Mouse (Mus musculus): ENCODE data around the gene Nudcd2.
"Not testable (repeated sequence)": the region's sequence is repeated elsewhere in the genome, so short reads cannot be mapped to it uniquely, and the experiment has no call there.

Gene Nudcd2

GRCm38 (mm10) chr11:40733339-40734174, at the start of gene Nudcd2, which contains the start of gene Hmmr:
TSS of gene Nudcd2 (plus strand) at chr11:40733667.
TSS of gene Hmmr (minus strand) at chr11:40733422.
- peak; percentile 89 for DNase-seq (ENCODE audit: low spot score)

GRCm38 (mm10) chr11:40690444-40691127, 42.9 kb upstream of the Nudcd2 start:
- DNase-seq (ENCODE audit: low spot score), result no peak

DNA sequence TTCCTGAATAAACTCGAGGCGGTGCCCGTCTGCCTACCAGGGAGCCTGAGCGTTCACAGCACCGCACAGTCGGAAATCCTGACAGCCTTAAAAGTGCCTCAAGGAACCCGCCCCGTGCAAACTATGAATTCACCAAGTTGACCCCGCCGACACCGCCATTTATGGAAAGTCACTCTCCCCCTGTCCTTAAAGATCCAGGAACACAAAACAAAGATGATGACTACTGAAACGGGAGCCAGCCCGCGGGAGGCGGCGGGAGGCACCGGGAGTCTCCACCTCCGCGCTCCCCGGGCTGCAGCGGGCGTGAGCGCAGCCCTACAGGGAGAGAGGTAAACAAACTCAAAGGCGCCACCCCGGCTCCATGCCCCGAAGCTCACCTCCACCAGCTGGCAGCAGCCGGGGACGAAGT, 41.4 kb upstream of the Nudcd2 start:
- DNase-seq (ENCODE audit: low spot score), result no peak

DNA sequence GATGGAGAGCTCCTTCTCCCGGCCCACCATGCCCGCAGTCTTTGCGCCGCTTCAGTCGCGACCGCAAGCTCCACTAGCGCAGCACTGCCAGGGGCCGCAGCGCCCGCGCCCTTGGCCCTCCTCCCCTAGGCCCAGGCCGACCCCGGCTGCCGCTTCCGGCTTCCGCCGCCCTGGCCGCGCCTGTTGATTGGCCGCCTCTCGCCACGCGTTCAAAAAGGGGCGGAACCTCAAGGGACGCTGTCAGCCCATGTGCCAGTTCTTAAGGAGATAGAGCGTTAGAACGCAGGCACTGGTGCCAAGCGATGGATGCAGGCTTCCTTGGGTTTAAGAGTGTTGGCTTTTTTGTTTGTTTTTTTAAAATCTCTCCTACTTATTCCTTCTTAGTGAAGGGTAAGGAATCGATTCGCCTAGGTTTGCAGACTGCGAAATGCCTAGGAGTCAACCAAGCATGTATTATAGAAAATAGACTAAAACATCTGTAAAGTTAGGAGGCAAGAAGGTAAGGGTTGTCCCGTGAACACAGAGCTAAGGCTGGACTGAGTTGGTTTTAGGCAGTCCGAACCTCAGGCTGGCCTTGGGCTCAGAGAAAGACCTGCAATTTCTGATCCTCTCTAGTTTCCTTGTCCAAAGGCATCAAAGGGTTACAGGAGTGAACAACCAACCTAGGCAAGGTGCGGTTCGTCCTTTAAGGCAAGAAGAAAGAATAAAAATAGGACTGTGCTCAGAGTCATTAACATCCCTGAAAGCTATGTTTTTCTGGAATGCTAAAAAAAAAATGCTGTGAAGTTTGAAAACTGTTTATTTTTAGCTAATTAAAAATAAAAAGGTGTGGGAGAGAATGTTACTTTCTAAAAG, 40.7 kb upstream of the Nudcd2 start:
- DNase-seq (ENCODE audit: low spot score), result peak; percentile 92

DNA sequence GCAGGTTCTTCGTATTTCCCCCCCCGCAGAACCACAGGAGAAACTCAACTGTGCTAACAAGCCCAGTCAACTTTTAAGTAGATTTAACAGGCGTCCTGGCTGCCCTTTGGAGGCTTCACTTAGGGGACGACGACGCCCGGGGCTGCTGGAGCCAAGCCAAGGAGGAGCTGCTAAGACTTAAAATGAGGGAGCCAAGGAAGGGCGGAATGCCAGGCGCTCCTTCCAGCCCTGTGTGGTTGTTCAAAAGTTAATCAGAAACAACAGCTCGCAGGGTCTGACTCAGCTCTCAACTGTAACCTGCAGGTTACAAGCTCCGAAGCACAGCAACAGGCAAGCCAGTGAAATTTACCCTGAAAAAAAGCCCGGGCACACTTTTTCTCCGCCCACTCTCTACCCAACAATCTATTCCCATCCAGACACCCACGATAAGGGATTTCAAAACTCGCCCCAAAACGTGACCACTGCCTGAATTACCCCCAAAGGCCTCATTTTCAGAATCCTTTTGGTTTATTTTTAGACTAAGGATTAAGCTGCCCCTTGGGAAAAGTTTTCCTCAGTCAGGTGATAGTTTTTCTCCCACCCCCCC, 40.0 kb upstream of the Nudcd2 start:
- DNase-seq (ENCODE audit: low spot score), result peak; percentile 53

DNA sequence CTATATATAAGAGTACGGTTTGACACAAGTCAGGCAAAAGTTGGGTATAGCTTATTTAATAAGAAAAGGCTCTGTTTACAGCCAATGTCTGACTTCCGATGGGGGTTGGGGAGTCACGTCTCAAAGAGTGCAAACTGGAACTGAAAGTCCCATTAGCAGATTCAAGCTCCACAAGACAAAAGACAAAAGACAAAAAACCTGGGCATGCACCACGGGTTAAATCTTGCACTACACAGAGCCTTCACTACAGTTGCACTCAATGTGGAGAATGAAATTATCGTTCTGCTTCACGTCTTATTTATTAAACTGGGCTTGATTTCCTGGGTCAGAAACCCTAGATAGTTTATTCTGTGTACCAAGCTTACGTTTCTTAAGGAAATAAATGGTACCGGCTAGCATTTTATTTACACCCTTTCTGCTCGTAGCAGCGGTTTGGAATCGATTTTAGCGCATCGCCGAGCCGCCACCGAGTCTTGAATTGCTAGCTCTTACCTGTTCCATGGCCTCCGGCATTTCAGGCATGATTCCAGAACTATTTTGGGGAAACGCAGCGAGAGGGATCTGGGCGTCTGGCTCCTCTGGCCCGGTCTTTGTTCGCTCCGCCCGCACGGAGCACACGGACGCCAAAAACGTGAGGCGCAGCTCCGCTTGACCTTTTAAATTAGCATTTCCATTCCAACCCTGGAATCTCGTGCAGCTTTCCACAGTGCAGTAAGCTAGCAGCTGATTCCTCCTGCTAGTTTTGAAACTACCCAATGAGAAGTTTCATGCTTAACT, 39.0 kb upstream of the Nudcd2 start:
- DNase-seq (ENCODE audit: low spot score), result peak; percentile 38

- no peak for DNase-seq (ENCODE audit: low spot score)
These were observed 38.4 kb upstream of the Nudcd2 start, which contains the start of gene Mat2b for GRCm38 (mm10) chr11:40695103-40695502. TSS of gene Mat2b (minus strand) at chr11:40695203.

- not testable (repeated sequence) for DNase-seq (ENCODE audit: low spot score)
These were observed 23.6 kb upstream of the Nudcd2 start for GRCm38 (mm10) chr11:40709899-40710298.

DNA sequence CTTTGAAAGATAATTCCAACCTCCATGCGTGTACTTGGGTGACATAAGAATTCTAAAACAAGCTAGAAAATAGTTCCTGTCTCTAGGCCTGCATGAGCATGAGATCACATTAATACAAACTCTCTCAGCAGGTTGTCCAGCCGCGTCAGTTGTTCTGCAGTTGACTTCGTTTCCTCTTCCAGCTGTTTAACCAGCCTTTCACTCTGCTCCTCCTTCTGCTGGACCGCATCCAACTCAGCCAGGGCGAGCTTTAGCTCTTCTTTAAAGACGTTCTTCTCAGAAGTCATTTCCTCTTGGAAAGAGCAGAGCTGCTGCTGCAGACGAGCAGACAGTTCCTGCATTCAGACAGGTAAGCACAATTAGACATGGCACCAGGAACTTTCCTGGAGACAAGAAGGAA, 19.6 kb upstream of the Nudcd2 start:
- no peak for DNase-seq (ENCODE audit: low spot score)

DNA sequence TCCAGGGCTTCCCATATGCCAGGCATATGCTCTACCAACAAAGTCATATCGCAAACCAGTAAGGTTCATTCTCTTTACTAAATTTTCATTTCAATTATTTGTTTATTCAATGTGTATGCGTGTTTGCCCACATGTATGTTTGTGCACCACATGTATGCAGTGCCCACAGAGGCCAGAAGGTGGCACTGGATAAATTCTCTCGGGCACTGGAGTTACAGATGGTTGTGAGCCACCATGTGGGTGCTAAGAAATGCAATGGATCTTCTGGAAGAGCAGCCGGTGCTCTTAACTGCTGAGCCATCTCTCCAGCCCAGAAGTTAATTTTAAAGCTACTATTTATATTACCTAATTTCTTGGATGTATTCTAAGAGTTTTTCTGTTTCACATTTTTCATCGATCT, 17.9 kb upstream of the Nudcd2 start:
- no peak for DNase-seq (ENCODE audit: low spot score)

GRCm38 (mm10) chr11:40718324-40718723, 15.1 kb upstream of the Nudcd2 start:
- DNase-seq (ENCODE audit: low spot score), result no peak

GRCm38 (mm10) chr11:40732997-40733338, 499 bp upstream of the Nudcd2 start:
- DNase-seq (ENCODE audit: low spot score), result no peak

- no peak for DNase-seq (ENCODE audit: low spot score)
These were observed 835 bp downstream of the Nudcd2 start for GRCm38 (mm10) chr11:40734251-40734752.

DNA sequence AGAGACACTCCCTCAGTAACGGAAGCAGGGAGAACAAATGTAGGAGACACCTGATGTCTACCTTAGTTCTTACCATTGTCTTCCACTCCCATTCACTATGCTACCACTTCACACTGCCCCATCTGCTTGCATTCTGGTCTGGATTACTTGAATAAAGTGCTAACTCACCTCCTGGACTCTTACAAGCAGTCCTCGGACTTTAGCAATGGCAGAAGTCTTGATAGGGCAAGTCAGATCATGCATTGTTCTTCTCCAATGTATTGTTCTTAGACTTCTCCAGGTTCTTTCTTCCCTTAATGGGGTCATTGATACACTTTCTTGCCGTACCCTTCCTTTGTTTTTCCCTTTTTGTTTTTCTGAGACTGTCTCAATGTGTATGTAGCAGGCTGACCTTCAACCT, 3.9 kb downstream of the Nudcd2 start:
- DNase-seq (ENCODE audit: low spot score), result no peak

DNA sequence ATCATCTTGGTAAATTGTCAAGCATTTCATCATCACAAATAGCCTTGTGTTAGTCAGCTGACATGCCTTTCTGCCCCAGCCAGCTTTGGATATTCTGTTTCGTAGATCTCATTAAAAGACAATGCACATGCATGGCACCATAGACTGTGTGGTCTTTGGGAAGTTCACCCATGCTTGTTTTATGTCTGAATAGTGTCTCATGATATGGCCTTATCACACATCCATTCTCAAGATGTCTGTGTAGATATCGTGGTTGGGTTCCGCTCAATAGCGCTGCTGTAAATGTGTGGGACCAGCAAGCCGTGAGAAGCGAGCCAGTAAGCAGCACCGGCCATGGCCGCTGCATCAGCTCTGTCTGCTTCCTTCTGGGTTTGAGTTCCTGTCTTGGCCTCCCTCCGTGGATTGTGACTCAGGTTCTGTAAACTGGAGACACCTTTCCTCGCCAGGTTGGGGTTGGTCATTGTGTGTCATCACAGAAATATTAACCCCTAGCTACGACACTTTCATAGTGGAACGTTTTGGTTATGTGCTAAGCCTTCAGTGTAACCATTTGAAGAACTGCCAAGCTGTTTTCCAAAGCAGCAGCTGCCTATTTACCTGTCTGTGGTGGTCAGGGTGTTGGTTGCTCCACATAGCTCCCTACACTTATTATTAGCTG, 8.3 kb downstream of the Nudcd2 start:
- DNase-seq (ENCODE audit: low spot score), result no peak

DNA sequence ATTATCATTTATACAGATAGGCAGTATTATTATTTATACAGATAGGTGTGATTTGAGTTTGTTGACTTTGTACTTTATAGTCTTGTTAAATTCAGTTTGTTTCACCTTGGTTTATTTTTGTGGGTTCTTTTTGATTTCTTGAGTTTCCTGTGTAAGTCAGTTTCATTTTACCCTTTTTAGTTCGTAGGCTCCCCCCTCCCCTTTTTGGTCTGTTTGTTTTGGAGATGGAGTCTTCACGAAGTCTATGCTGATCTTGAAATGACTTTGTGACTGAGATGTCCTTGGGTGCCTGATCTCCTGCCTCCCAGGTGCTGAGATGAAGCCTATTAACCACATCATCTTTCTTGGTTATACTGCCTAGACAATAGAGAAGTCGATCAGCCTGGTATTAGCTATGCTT, 10.9 kb downstream of the Nudcd2 start:
- no peak for DNase-seq (ENCODE audit: low spot score)

- DNase-seq (ENCODE audit: low spot score), result no peak
These were observed 12.9 kb downstream of the Nudcd2 start for GRCm38 (mm10) chr11:40746361-40746760.

- no peak for DNase-seq (ENCODE audit: low spot score)
These were observed 14.2 kb downstream of the Nudcd2 start for GRCm38 (mm10) chr11:40747716-40748115.

DNA sequence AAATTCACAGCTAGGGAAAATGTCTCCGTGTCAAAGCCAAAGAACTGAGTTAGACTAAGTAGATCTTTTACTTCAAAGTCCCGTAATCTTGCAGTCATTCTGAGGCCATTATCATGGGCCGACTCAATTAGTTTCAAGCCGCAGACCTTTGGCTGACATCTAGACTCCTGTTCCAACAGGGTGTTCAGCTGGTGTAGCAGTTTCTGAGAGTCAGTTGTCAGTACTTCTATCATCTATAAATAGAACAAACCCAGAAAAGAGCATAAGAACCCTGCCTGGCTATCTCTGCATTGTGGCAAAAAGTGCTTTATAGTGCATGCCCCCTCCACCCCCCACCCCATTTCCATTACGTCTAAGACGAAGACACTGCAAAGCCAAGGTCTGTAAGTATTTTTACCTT, 20.4 kb downstream of the Nudcd2 start:
- DNase-seq (ENCODE audit: low spot score), result no peak

- no peak for DNase-seq (ENCODE audit: low spot score)
These were observed 21.2 kb downstream of the Nudcd2 start for GRCm38 (mm10) chr11:40754664-40755107.
